Mouse (Mus musculus) adrenal gland, postnatal 14 days (tissue): ENCODE data around the gene Slc30a2. TPM values are rescaled to one million over a fixed set of nuclear protein-coding genes. Genes with fewer than 3 reads are reported as not detected.
"Not testable (repeated sequence)": the region's sequence is repeated elsewhere in the genome, so short reads cannot be mapped to it uniquely, and the experiment has no call there.

ENCODE experiments used
- DNase-seq: peaks from one replicate; pipeline ENCODE4 v3.0.0; 2021; ENCODE audit warnings: mixed read lengths
- total RNA-seq: library from RNA; stranded (reverse); gene quantifications from 2 replicates; pipeline ENCODE4 v1.2.3, GENCODE M21; 2021

Gene Slc30a2
- total RNA-seq, 1 experiment from 2014 or later, result 13.4 TPM

GRCm38 (mm10) chr4:134356591-134357460 lies 13.8 kb downstream of the Slc30a2 start:
- DNase-seq, result peak; percentile 83

GRCm38 (mm10) chr4:134357461-134357771 lies 14.4 kb downstream of the Slc30a2 start:
- DNase-seq, result no peak

- DNase-seq, result no peak
These were observed 16.7 kb downstream of the Slc30a2 start for GRCm38 (mm10) chr4:134359649-134360048.

- DNase-seq, result no peak
These were observed 18.2 kb downstream of the Slc30a2 start for GRCm38 (mm10) chr4:134361215-134361614.

GRCm38 (mm10) chr4:134362124-134362523 lies 19.1 kb downstream of the Slc30a2 start:
- peak; percentile 90 for DNase-seq

- DNase-seq, result peak; percentile 72
These were observed 19.6 kb downstream of the Slc30a2 start for GRCm38 (mm10) chr4:134362586-134362985.

- DNase-seq, result no peak
These were observed 22.3 kb downstream of the Slc30a2 start for GRCm38 (mm10) chr4:134365280-134365679.

GRCm38 (mm10) chr4:134370649-134371221 lies 27.8 kb downstream of the Slc30a2 start:
- DNase-seq, result no peak

- no peak for DNase-seq
These were observed 28.4 kb downstream of the Slc30a2 start for GRCm38 (mm10) chr4:134371316-134371855.

- DNase-seq, result peak; percentile 91
These were observed 29.3 kb downstream of the Slc30a2 start for GRCm38 (mm10) chr4:134372294-134372747.

GRCm38 (mm10) chr4:134373295-134373694 lies 30.3 kb downstream of the Slc30a2 start:
- no peak for DNase-seq

- DNase-seq, result no peak
These were observed 31.3 kb downstream of the Slc30a2 start for GRCm38 (mm10) chr4:134374306-134374705.

- no peak for DNase-seq
These were observed 35.2 kb downstream of the Slc30a2 start for GRCm38 (mm10) chr4:134378089-134378615.

GRCm38 (mm10) chr4:134379510-134379909 lies 36.5 kb downstream of the Slc30a2 start:
- no peak for DNase-seq

GRCm38 (mm10) chr4:134383750-134384149 lies 40.8 kb downstream of the Slc30a2 start, which contains the start of gene Extl1:
Gene Extl1 (minus strand): TSS chr4:134383850.
- not testable (repeated sequence) for DNase-seq

- no peak for DNase-seq
These were observed 44.3 kb downstream of the Slc30a2 start for GRCm38 (mm10) chr4:134387268-134387667.

- peak; percentile 87 for DNase-seq
These were observed 45.4 kb downstream of the Slc30a2 start for GRCm38 (mm10) chr4:134388397-134388796.

GRCm38 (mm10) chr4:134391636-134392035 lies 48.7 kb downstream of the Slc30a2 start:
- DNase-seq, result no peak

GRCm38 (mm10) chr4:134392595-134392994 lies 49.6 kb downstream of the Slc30a2 start:
- peak; percentile 55 for DNase-seq

- no peak for DNase-seq
These were observed 50.0 kb downstream of the Slc30a2 start for GRCm38 (mm10) chr4:134393026-134393425.

- DNase-seq, result no peak
These were observed 52.2 kb downstream of the Slc30a2 start for GRCm38 (mm10) chr4:134395142-134395541.

GRCm38 (mm10) chr4:134395977-134396825 lies 53.2 kb downstream of the Slc30a2 start, which contains the start of gene Pafah2:
Gene Pafah2 (plus strand): TSS chr4:134396320.
- peak; percentile 95 for DNase-seq
